Mouse (Mus musculus): Measurements from ENCODE around the gene Hspb9. TPM values are rescaled to one million over a fixed set of nuclear protein-coding genes. Genes with fewer than 3 reads are reported as not detected.

The Hspb9 gene
- total and polyA plus RNA-seq, 3 experiments, result 0.73 to 2.1 TPM; not detected in 1

GRCm38 (mm10) chr11:100714534-100714915, 875 bp downstream of the Hspb9 start (continued):
- TF ChIP-seq JUND (IDR thresholded peaks at IDR 0.05; ENCODE audit: low read depth, low read length) (no peak), ZMIZ1 (IDR thresholded peaks at IDR 0.05; ENCODE audit: low read depth, low read length) (no peak), NRF1 (IDR thresholded peaks at IDR 0.05; ENCODE audit: insufficient read depth, low read depth, low read length, poor library complexity, severe bottlenecking) (no peak), RCOR1 (IDR thresholded peaks at IDR 0.05; ENCODE audit: low read depth, low read length) (0 out of 2 replicates have a peak, but pooled peaks have one; percentile 23), CHD1 (IDR thresholded peaks at IDR 0.05; ENCODE audit: low read depth, low read length) (no peak), CHD2 (IDR thresholded peaks at IDR 0.05; ENCODE audit: low read length) (no peak), MAZ (IDR thresholded peaks at IDR 0.05; ENCODE audit: low read depth, low read length) (no peak), ZKSCAN1 (IDR thresholded peaks at IDR 0.05; ENCODE audit: low read depth, low read length) (no peak), GABPA (IDR thresholded peaks at IDR 0.05; ENCODE audit: low read depth, low read length) (no peak), HCFC1 (IDR thresholded peaks at IDR 0.05; ENCODE audit: low read depth, low read length) (0 out of 2 replicates have a peak, but pooled peaks have one; percentile 50), ETS1 (IDR thresholded peaks at IDR 0.05; ENCODE audit: low read depth, low read length) (0 out of 2 replicates have a peak, but pooled peaks have one; percentile 43), ZC3H11A (IDR thresholded peaks at IDR 0.05; ENCODE audit: low read depth, low read length) (peak; percentile 71)

- no peak overlapping the region for H3K9ac ChIP-seq (ENCODE audit: control insufficient read depth, low read depth, low read length, poor library complexity, severe bottlenecking)
- peaks cover 5 to 29% of the 10 kb centered on the region in 2 experiments; a peak in 3 of 4 replicates for H3K4me1 ChIP-seq (ENCODE audit: control insufficient read depth in 1 of 2, insufficient read depth in 2 of 2, low read length in 2 of 2)
- H3K9me3 ChIP-seq (replicated peaks; ENCODE audit: insufficient read depth, low read length), result no peaks in the 10 kb centered on the region
- H3K36me3 ChIP-seq (ENCODE audit: control insufficient read depth in 1 of 2, insufficient read depth in 2 of 2, low read length in 2 of 2), result peaks cover 7 to 28% of the 10 kb centered on the region in 2 experiments
- H3K79me2 ChIP-seq (ENCODE audit: control insufficient read depth, insufficient read depth, low read length, poor library complexity), result peaks cover 18% of the 10 kb centered on the region
- no peak overlapping the region for H3K27ac ChIP-seq (ENCODE audit: control insufficient read depth, low read depth, low read length)
- H3K27me3 ChIP-seq (ENCODE audit: control insufficient read depth in 1 of 2, insufficient read depth in 2 of 2, low read length in 2 of 2), result no peaks in the 10 kb centered on the region
- no peak for TF ChIP-seq RAD21 (IDR thresholded peaks at IDR 0.05; ENCODE audit: low read depth, low read length)
- TF ChIP-seq E2F4 (IDR thresholded peaks at IDR 0.05; ENCODE audit: borderline replicate concordance, low read depth, low read length), result no peak
- TF ChIP-seq NRF1 (IDR thresholded peaks at IDR 0.05; ENCODE audit: insufficient read depth, low read depth, low read length, poor library complexity, severe bottlenecking), result no peak
- no peak for TF ChIP-seq TAL1 (IDR thresholded peaks at IDR 0.05; ENCODE audit: low read length)
- TF ChIP-seq MAFK (IDR thresholded peaks at IDR 0.05; ENCODE audit: borderline replicate concordance, low read depth, low read length), result no peak
- TF ChIP-seq ELF1 (IDR thresholded peaks at IDR 0.05; ENCODE audit: low read depth, low read length), result no peak
- TF ChIP-seq ZKSCAN1 (IDR thresholded peaks at IDR 0.05; ENCODE audit: low read depth, low read length), result no peak
- TF ChIP-seq TCF12 (IDR thresholded peaks at IDR 0.05; ENCODE audit: low read depth, low read length), result no peak
- TF ChIP-seq MXI1 (IDR thresholded peaks at IDR 0.05; ENCODE audit: low read depth, low read length), result no peak
- TF ChIP-seq UBTF (IDR thresholded peaks at IDR 0.05; ENCODE audit: borderline replicate concordance, insufficient read depth, low read depth, low read length), result no peak
- TF ChIP-seq MYC (IDR thresholded peaks at IDR 0.05; ENCODE audit: low read depth, low read length), result no peak
- no peak for TF ChIP-seq MYB (IDR thresholded peaks at IDR 0.05; ENCODE audit: low read depth, low read length)
- TF ChIP-seq POLR2AphosphoS5 (IDR thresholded peaks at IDR 0.05; ENCODE audit: borderline replicate concordance, low read depth, low read length), result no peak
- TF ChIP-seq POLR2AphosphoS2 (IDR thresholded peaks at IDR 0.05; ENCODE audit: low read length), result no peak
- no peak for TF ChIP-seq ZMIZ1 (IDR thresholded peaks at IDR 0.05; ENCODE audit: low read depth, low read length)
- TF ChIP-seq NELFE (IDR thresholded peaks at IDR 0.05; ENCODE audit: low read depth, low read length), result no peak
- no peak overlapping the region for H3K4me3 ChIP-seq (ENCODE audit: control insufficient read depth in 1 of 2, insufficient read depth in 1 of 2, low read depth in 2 of 2, low read length in 2 of 2)
- no peak for DNase-seq (ENCODE audit: low read depth, low spot score)
These were observed 1.3 kb downstream of the Hspb9 start for GRCm38 (mm10) chr11:100714948-100715347.
